Mouse (Mus musculus) splenic B cell, adult 2 months (primary cell): Measurements from ENCODE around the gene Asprv1.

Experiments used
- DNase-seq: peaks from one replicate; pipeline ENCODE4 v3.0.0-alpha.2; 2011; ENCODE audit warnings: low read depth, low spot score
- H3K27me3 ChIP-seq: 2 replicates; pipeline ENCODE4 v1.6.1; 2012; ENCODE audit warnings: mild to moderate bottlenecking, low read length, moderate library complexity, mixed read lengths; ENCODE audit not compliant: control insufficient read depth, poor library complexity, insufficient read depth, severe bottlenecking
- H3K36me3 ChIP-seq: 2 replicates; pipeline ENCODE4 v1.6.1; 2012; ENCODE audit warnings: mild to moderate bottlenecking, low read length, moderate library complexity, mixed read lengths; ENCODE audit not compliant: control insufficient read depth, poor library complexity, insufficient read depth, severe bottlenecking

Gene Asprv1

GRCm38 (mm10) chr6:86627946-86628345 is at the start of gene Asprv1:
Asprv1 (plus strand) TSS chr6:86628164.
- Histone ChIP-seq H3K27me3 (no peaks in the 10 kb centered on the region), H3K36me3 (no peaks in the 10 kb centered on the region)
- DNase-seq, result no peak

DNA sequence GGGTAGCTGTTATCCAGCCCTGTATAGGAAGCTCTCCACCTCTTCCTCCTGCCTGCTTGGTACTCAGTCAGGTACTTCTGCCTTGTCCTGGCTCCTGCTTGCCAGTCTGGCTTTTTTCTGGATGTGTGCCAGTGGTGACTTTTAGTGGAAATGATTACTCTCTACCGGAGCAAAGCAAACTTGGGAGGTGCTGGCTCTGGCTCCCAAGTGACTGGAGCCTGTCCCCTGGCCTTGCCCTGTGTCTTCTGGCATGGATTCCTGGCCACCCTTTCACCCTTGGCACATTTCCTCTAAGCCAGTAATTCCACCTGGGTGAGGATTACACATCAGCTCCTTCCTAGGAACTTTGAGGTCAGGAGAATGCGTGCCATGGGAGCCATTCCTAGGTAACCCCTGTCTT is 49.6 kb upstream of the Asprv1 start:
- H3K27me3 ChIP-seq, result no peaks in the 10 kb centered on the region
- no peaks in the 10 kb centered on the region for H3K36me3 ChIP-seq
- DNase-seq, result no peak

- H3K36me3 ChIP-seq, result no peaks in the 10 kb centered on the region
- H3K27me3 ChIP-seq, result no peaks in the 10 kb centered on the region
- DNase-seq, result no peak
These were observed 48.7 kb upstream of the Asprv1 start for GRCm38 (mm10) chr6:86579066-86579784.

DNA sequence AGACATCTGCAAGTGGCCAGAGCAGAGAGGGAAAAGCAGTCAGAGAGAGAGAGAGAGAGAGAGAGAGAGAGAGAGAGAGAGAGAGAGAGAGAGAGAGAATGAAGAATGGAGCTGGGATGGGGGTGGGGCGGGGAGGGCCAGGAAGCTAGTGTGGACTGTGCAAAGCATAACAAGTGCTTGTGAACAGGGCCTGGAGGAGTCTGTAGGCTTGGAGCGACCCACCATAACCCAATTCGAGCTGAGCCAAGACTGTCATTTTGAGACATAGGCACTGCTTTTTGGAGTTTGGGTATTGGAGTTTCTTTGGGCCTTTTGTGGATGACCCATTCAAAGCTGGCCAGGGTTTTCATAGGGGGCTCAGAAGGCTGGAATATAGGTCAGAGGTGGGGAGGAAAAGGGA is 48.0 kb upstream of the Asprv1 start:
- no peaks in the 10 kb centered on the region for H3K36me3 ChIP-seq
- DNase-seq, result no peak
- H3K27me3 ChIP-seq, result no peaks in the 10 kb centered on the region

DNA sequence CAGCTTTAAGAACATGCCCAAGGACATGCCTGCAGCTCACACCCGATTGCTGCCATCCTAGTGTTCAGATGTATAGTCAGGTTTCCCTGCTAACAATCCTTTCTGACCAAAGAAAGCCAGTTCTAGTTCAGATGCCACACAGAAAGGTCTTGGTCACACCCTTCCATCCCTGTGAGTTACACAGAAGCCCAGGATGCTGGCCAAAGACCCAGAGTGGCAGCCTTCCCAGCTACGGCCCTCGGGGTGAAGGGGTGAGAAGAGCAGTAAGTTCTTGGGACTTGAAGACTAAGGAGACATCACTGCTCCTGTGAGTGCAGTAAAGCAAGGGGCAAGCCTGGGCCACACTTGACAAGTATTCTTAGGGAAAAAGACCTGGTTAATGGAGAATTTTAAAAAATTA is 44.8 kb upstream of the Asprv1 start:
- Histone ChIP-seq H3K36me3 (no peaks in the 10 kb centered on the region), H3K27me3 (no peaks in the 10 kb centered on the region)
- no peak for DNase-seq

DNA sequence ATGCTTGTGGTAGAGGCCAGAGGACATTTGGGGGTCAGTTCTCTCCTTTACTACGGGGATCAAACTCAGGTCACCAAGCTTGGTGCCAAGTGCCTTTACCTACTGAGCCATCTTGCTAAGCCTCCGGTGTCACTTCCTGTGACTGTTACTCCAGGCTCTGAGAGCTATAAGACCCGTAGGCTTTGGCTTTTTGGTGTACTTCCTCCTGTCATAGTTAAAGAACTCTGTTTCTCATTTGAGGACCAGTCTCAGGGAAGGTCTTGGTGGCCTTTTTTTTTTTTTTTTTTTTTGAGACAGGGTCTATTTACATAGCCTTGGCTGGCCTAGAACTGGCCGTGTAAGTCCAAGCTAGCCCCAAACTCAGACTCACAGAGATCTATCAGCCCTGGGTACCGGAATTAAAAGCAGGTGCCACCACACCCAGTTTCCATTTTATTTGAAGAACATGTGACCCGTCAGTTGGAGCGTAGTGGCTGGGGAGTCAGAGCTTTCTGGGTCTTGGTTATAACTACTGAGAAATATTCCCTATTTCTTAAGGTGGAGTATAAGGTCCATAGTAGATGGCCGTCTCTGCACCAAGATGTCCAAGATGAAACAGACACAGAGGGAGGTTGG is 44.3 kb upstream of the Asprv1 start:
- peak; percentile 44 for DNase-seq
- Histone ChIP-seq H3K27me3 (no peaks in the 10 kb centered on the region), H3K36me3 (no peaks in the 10 kb centered on the region)

DNA sequence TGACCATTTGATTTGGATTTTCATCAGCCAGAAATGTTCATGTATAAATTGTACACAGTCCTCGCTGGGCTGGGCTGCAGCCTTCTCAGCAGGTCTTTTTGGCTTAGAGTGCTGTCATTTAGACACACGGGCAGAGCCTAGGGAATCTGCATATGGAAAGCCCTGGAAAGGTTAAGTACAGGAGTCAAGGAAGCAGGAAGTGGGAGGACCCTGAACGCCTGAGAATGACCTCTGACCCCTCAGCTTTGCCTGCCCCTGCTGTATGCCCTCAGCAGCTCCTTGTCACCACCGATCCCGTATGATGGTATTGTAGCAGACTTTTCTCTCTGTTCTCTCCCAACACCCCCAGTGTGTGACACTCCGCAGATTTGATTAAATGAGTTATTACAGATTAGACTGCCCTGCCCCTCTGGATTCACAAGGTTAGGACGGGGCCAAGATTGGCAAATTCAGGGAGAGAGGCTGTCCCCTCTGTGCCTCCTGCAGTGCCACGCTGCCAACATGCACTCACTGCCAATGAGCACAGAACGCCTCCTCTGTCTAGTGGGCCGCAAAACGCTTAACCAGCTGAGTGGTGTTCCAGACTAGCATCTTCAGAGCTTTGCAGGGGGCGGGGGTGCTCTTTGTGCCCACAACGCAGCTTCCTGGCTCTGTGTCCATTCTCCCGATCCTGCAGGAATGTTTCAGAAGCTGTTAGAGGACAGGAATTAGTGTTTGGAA is 43.5 kb upstream of the Asprv1 start:
- DNase-seq, result peak; percentile 29

GRCm38 (mm10) chr6:86585070-86585600 is 42.8 kb upstream of the Asprv1 start:
- Histone ChIP-seq H3K27me3 (no peaks in the 10 kb centered on the region), H3K36me3 (no peaks in the 10 kb centered on the region)
- peak; percentile 65 for DNase-seq

More for the DNA sequence above, 43.5 kb upstream of the Asprv1 start:
- no peaks in the 10 kb centered on the region for H3K36me3 ChIP-seq
- H3K27me3 ChIP-seq, result no peaks in the 10 kb centered on the region

DNA sequence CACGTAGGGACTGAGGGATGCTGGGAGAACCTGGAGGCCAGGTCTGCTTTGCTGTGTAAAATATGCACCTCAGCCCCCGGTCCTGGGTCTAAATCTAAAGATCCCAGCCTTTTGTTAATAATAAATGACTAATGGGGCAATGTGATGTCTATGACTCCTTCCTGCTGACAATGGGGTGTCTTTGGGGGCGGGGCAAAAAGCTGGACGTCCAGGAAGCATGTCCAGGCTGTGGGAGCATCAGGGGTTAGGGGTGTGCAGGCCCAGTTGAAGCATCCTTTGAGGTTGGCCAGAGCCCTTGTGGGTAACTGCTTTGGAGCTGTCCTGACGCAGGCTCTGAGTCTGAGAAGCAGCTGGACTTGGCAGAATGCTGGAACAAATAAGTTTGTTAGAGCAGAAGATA is 41.9 kb upstream of the Asprv1 start:
- Histone ChIP-seq H3K27me3 (no peaks in the 10 kb centered on the region), H3K36me3 (no peaks in the 10 kb centered on the region)
- no peak for DNase-seq

GRCm38 (mm10) chr6:86588429-86588828 is 39.5 kb upstream of the Asprv1 start:
- no peaks in the 10 kb centered on the region for H3K27me3 ChIP-seq
- H3K36me3 ChIP-seq, result no peaks in the 10 kb centered on the region
- no peak for DNase-seq

- Histone ChIP-seq H3K36me3 (no peaks in the 10 kb centered on the region), H3K27me3 (no peaks in the 10 kb centered on the region)
- DNase-seq, result peak; percentile 61
These were observed 34.6 kb upstream of the Asprv1 start for GRCm38 (mm10) chr6:86593146-86593897.

DNA sequence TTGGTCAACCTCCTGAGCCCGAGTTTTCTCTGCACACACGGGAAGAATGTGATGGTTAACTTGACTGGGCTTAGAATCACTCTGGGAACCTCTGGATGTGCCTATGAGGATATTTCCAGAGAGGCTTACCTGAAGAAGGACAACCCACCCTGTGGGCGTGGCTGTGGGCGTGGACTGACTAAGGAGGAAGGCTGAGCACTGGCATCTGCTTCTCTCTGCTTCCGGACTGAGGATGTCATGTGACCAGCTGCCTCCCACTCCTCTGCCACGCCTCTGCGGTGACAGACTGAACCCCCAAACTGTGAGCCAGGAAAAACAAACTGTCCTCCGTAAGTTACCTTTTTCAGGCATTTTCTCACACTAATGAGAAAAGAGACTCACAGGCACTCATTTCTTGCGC is 33.3 kb upstream of the Asprv1 start:
- Histone ChIP-seq H3K36me3 (no peaks in the 10 kb centered on the region), H3K27me3 (no peaks in the 10 kb centered on the region)
- DNase-seq, result no peak

DNA sequence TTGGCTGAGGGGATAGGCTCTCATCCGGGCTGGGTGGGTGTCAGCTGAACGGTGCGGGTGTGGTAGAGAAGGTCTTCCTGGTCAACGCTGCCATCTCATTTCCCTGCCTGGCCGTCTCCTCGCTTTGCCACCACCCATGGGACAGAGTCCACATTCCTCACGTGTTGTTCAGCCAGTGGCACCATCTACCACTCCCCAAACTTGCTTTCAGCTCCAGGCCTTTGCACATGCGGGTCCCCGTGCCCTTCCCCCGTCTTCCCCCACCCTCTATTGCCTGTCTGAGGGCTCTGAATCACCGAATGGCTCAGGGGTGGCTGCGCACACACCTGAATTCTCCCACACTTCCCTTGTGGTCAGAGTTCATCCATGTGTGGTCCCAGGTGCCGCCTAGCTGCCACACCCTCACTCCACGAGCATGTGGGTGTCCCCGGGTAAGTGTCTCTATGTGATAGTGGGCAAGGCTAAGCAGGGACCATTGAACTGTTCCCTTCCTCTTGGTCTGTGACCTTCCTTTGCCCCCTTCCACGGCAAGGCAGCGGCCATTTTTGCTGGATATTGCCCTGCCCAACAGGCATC is 32.0 kb upstream of the Asprv1 start:
- Histone ChIP-seq H3K27me3 (no peaks in the 10 kb centered on the region), H3K36me3 (no peaks in the 10 kb centered on the region)
- DNase-seq, result no peak

DNA sequence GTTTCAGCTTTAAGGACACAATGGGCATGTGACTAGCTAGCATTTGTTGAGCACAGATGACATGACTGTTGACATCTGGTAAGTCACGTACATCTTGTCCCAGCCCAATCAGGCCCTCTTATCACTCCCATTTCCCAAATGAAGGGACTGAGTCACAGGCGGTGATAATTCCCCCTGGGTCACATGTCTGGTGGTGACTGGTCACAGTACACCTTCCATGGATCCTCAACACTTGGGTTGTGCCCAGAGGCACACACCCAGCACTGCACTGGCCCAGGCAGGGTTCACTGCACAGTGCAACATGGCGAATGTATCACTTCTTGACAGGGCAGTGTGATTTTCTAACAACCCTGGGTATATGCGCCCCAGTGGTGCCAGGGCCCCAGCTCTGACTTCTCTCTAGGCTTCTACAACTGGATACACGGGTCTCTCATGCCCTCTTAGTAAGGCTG is 29.2 kb upstream of the Asprv1 start:
- no peaks in the 10 kb centered on the region for H3K36me3 ChIP-seq
- no peak for DNase-seq
- H3K27me3 ChIP-seq, result no peaks in the 10 kb centered on the region
